10 mouse cellular contexts compared by ENCODE assay signal in the genomic region with DNA sequence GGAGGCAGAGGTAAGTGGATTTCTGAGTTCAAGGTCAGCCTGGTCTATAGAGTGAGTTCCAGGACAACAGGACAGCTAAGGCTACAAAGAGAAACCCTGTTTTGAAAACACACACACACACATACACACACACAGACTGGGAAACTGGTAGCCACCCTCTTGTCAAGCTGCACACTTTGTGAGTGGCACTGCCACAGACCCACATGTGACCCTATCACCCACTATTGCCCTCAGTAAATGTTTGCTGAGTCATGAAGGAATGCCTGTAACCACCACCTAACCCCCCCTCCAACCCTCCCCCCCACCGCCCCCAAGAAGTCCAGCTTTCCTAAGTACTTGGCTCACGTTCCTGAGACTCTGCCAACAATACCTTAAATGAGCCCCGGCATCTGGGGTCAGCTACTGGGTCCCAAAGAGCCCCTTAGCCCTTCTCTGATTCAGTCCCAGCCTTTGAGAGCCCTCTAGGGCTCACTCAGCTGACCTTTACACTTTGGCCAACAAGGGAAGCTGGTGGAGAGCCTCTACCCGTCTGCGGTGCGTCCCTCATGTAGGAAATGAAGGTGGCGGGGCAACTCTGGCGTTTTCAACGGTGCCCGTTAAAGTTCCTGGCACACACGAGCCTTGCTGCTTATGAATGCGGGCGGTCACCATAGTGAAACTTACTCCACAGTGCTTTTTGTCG. TPM values are rescaled to one million over a fixed set of nuclear protein-coding genes. Genes with fewer than 3 reads are reported as not detected.
DNase-seq lines count a peak whose midpoint lies in the region; ATAC-seq and TF ChIP-seq lines count a peak whose summit lies in the region.
"Had no signal": no experiment of that assay in that cellular context is flagged by ENCODE, and none has a peak within 500 bp of the region (broad histone marks: within the 10 kb centered on the region; RNA-seq: fewer than 3 reads in every experiment).

No protein-coding gene starts in this region.

- peak; percentile 48 to 54 for DNase-seq in cerebellum, adult 2 months
- no peak for DNase-seq in cerebellum, adult 8-10 months
- no peak for DNase-seq in hindbrain, embryonic 11.5 days (ENCODE audit: low spot score)
- peak; percentile 44 for DNase-seq in NIH3T3 (ENCODE audit: low read depth)
- no peak for DNase-seq in retina, postnatal 1 day

- no peaks in the 10 kb centered on the region for H3K27me3 ChIP-seq in cerebellum, adult 2 months (ENCODE audit: control insufficient read depth, insufficient read depth, low read length)
- H3K27me3 ChIP-seq in hindbrain, embryonic 15.5 days = 0 out of 2 replicates have a peak, but pooled peaks cover 4% of the 10 kb centered on the region
- peaks cover 2% of the 10 kb centered on the region; the same call in 1 of the 2 replicates for H3K27me3 ChIP-seq in hindbrain, embryonic 11.5 days (ENCODE audit: control insufficient read depth, insufficient read depth, low read length)
- H3K27me3 ChIP-seq in lung, embryonic 16.5 days (ENCODE audit: control insufficient read depth, insufficient read depth, low read depth, low read length) = no peaks in the 10 kb centered on the region

- peaks cover 57% of the 10 kb centered on the region for H3K4me1 ChIP-seq in cerebellum, adult 2 months (ENCODE audit: control insufficient read depth, insufficient read depth, low read length)
- peaks cover 13% of the 10 kb centered on the region for H3K4me1 ChIP-seq in hindbrain, embryonic 15.5 days (replicated peaks)
- peaks cover 2% of the 10 kb centered on the region for H3K4me1 ChIP-seq in hindbrain, embryonic 11.5 days (replicated peaks; ENCODE audit: control insufficient read depth, insufficient read depth, low read length)
- peaks cover 36% of the 10 kb centered on the region for H3K4me1 ChIP-seq in lung, embryonic 16.5 days (replicated peaks; ENCODE audit: control insufficient read depth, insufficient read depth, low read length)

- no peak overlapping the region for H3K4me2 ChIP-seq in hindbrain, embryonic 15.5 days
- no peak overlapping the region for H3K4me2 ChIP-seq in hindbrain, embryonic 11.5 days (replicated peaks; ENCODE audit: low read depth, low read length)
- no peak overlapping the region for H3K4me2 ChIP-seq in lung, embryonic 16.5 days (ENCODE audit: low read depth, low read length)
- H3K4me2 ChIP-seq: hindbrain, embryonic 13.5 days; liver, embryonic 12.5 days had no signal

- no peak overlapping the region for H3K4me3 ChIP-seq in cerebellum, adult 2 months (replicated peaks; ENCODE audit: insufficient read depth, low read depth, low read length)
- no peak overlapping the region for H3K4me3 ChIP-seq in hindbrain, embryonic 15.5 days
- H3K4me3 ChIP-seq in hindbrain, embryonic 11.5 days (ENCODE audit: low read depth, low read length) = no peak overlapping the region
- no peak overlapping the region for H3K4me3 ChIP-seq in lung, embryonic 16.5 days (ENCODE audit: low read length)
- H3K4me3 ChIP-seq: hindbrain, embryonic 13.5 days; liver, embryonic 12.5 days had no signal

- no peak for TF ChIP-seq CTCF in cerebellum, adult 2 months (IDR thresholded peaks at IDR 0.05; ENCODE audit: borderline replicate concordance, insufficient read depth, low read depth, low read length)

- 11% methylated on average over 14 of the region's 14 CpGs for WGBS in cerebellum, adult 2 months
- WGBS in hindbrain, embryonic 15.5 days = 60% methylated on average over 14 of the region's 14 CpGs
- 74% methylated on average over 14 of the region's 14 CpGs for WGBS in hindbrain, embryonic 11.5 days
- 51% methylated on average over 14 of the region's 14 CpGs for WGBS in lung, embryonic 16.5 days

- no peak overlapping the region for H3K9ac ChIP-seq in hindbrain, embryonic 15.5 days
- no peak overlapping the region for H3K9ac ChIP-seq in hindbrain, embryonic 11.5 days (ENCODE audit: low read depth, low read length)
- H3K9ac ChIP-seq in lung, embryonic 16.5 days (ENCODE audit: low read length) = no peak overlapping the region
- H3K9ac ChIP-seq: hindbrain, embryonic 13.5 days; liver, embryonic 12.5 days had no signal

- TF ChIP-seq POLR2A in cerebellum, adult 2 months (IDR thresholded peaks at IDR 0.05; ENCODE audit: borderline replicate concordance, insufficient read depth, low read length) = no peak

- H3K27ac ChIP-seq in cerebellum, adult 2 months (ENCODE audit: insufficient read depth, low read length) = peak overlapping the region; percentile 23
- peak overlapping the region; percentile 39; the same call in 1 of the 2 replicates for H3K27ac ChIP-seq in hindbrain, embryonic 15.5 days (replicated peaks)
- H3K27ac ChIP-seq in hindbrain, embryonic 11.5 days (ENCODE audit: low read depth, low read length) = no peak overlapping the region
- H3K27ac ChIP-seq in lung, embryonic 16.5 days (ENCODE audit: low read length) = peak overlapping the region; percentile 76
- H3K27ac ChIP-seq: hindbrain, embryonic 13.5 days; liver, embryonic 12.5 days had no signal

- H3K9me3 ChIP-seq in hindbrain, embryonic 15.5 days = no peaks in the 10 kb centered on the region
- no peaks in the 10 kb centered on the region for H3K9me3 ChIP-seq in hindbrain, embryonic 11.5 days (ENCODE audit: control insufficient read depth, low read length)
- H3K9me3 ChIP-seq in lung, embryonic 16.5 days (ENCODE audit: control insufficient read depth, low read length) = no peaks in the 10 kb centered on the region
- H3K9me3 ChIP-seq: hindbrain, embryonic 13.5 days; liver, embryonic 12.5 days had no signal

- H3K36me3 ChIP-seq in hindbrain, embryonic 15.5 days = no peaks in the 10 kb centered on the region
- H3K36me3 ChIP-seq in hindbrain, embryonic 11.5 days (ENCODE audit: control insufficient read depth, insufficient read depth, low read length) = no peaks in the 10 kb centered on the region
- no peaks in the 10 kb centered on the region for H3K36me3 ChIP-seq in lung, embryonic 16.5 days (ENCODE audit: control insufficient read depth, insufficient read depth, low read length)
- H3K36me3 ChIP-seq: hindbrain, embryonic 13.5 days; liver, embryonic 12.5 days had no signal

- no peak for ATAC-seq in hindbrain, embryonic 15.5 days (ENCODE audit: low FRiP score, low read depth)
- ATAC-seq in hindbrain, embryonic 11.5 days (ENCODE audit: low FRiP score) = no peak
- ATAC-seq in lung, embryonic 16.5 days (ENCODE audit: low read depth) = no peak
- no peak for ATAC-seq in megakaryocyte progenitor cell, adult 5-6 weeks (replicated peaks; ENCODE audit: poor library complexity)

RNA-seq across cellular contexts. Expression of a gene that starts 19.9 kb away (rescaled TPM):
- 36.9 and 51.5 TPM in 2 replicates for polyA plus RNA-seq in cerebellum, adult 2 months (2012; rRNA removed)
- 17.4 and 17.7 TPM in 2 replicates for polyA plus RNA-seq in hindbrain, embryonic 15.5 days (2015; fragmentation: Nextera tagmentation; extraction: Ambion mirVana)
- 10.5 and 12.5 TPM in 2 replicates for polyA plus RNA-seq in hindbrain, embryonic 11.5 days (2014; fragmentation: Nextera tagmentation; extraction: Ambion mirVana)
- polyA plus RNA-seq in lung, embryonic 16.5 days (2015; fragmentation: Nextera tagmentation; extraction: Ambion mirVana) = 32.3 and 36.0 TPM in 2 replicates
- 33.9 and 36.3 TPM in 2 replicates for total RNA-seq in megakaryocyte progenitor cell, adult 5-6 weeks (2015)
- 19.8 and 21.2 TPM in 2 replicates for total RNA-seq in megakaryocyte progenitor cell, adult 5-6 weeks (2017)

RNA-seq across cellular contexts. Expression of a gene that starts 33.0 kb away (rescaled TPM):
- polyA plus RNA-seq in cerebellum, adult 2 months (2012; rRNA removed) = 62.4 and 67.3 TPM in 2 replicates
- 119 and 123 TPM in 2 replicates for polyA plus RNA-seq in hindbrain, embryonic 15.5 days (2015; fragmentation: Nextera tagmentation; extraction: Ambion mirVana)
- 184 and 186 TPM in 2 replicates for polyA plus RNA-seq in hindbrain, embryonic 11.5 days (2014; fragmentation: Nextera tagmentation; extraction: Ambion mirVana)
- 146 and 148 TPM in 2 replicates for polyA plus RNA-seq in lung, embryonic 16.5 days (2015; fragmentation: Nextera tagmentation; extraction: Ambion mirVana)
- total RNA-seq in megakaryocyte progenitor cell, adult 5-6 weeks (2015) = 123 and 128 TPM in 2 replicates
- 83.2 and 110 TPM in 2 replicates for total RNA-seq in megakaryocyte progenitor cell, adult 5-6 weeks (2017)

RNA-seq across cellular contexts. Expression of a gene that starts 33.4 kb away (rescaled TPM):
- 621 and 638 TPM in 2 replicates for polyA plus RNA-seq in cerebellum, adult 2 months (2012; rRNA removed)
- polyA plus RNA-seq in hindbrain, embryonic 15.5 days (2015; fragmentation: Nextera tagmentation; extraction: Ambion mirVana) = 282 and 287 TPM in 2 replicates
- polyA plus RNA-seq in hindbrain, embryonic 11.5 days (2014; fragmentation: Nextera tagmentation; extraction: Ambion mirVana) = 155 and 169 TPM in 2 replicates
- 171 and 180 TPM in 2 replicates for polyA plus RNA-seq in lung, embryonic 16.5 days (2015; fragmentation: Nextera tagmentation; extraction: Ambion mirVana)
- 77.3 and 90.7 TPM in 2 replicates for total RNA-seq in megakaryocyte progenitor cell, adult 5-6 weeks (2015)
- total RNA-seq in megakaryocyte progenitor cell, adult 5-6 weeks (2017) = 122 and 130 TPM in 2 replicates

RNA-seq across cellular contexts. Expression of a gene that starts 36.5 kb away (rescaled TPM):
- polyA plus RNA-seq in cerebellum, adult 2 months (2012; rRNA removed) = 279 and 288 TPM in 2 replicates
- polyA plus RNA-seq in hindbrain, embryonic 15.5 days (2015; fragmentation: Nextera tagmentation; extraction: Ambion mirVana) = 23.7 and 25.3 TPM in 2 replicates
- 12.0 and 12.4 TPM in 2 replicates for polyA plus RNA-seq in hindbrain, embryonic 11.5 days (2014; fragmentation: Nextera tagmentation; extraction: Ambion mirVana)
- polyA plus RNA-seq in lung, embryonic 16.5 days (2015; fragmentation: Nextera tagmentation; extraction: Ambion mirVana) = 32.4 and 39.8 TPM in 2 replicates
- 4.9 and 5.1 TPM in 2 replicates for total RNA-seq in megakaryocyte progenitor cell, adult 5-6 weeks (2015)
- 10.4 and 11.0 TPM in 2 replicates for total RNA-seq in megakaryocyte progenitor cell, adult 5-6 weeks (2017)

Comparison
In these comparisons a context has a peak if more than half of its experiments do, and no peak if none do; other contexts are left out.
1. DNase-seq: peak in cerebellum, adult 2 months (2 of 2) and NIH3T3 (single experiment); none in cerebellum, adult 8-10 months (single experiment), hindbrain, embryonic 11.5 days (single experiment) and retina, postnatal 1 day (single experiment).